Mouse (Mus musculus) cerebellum, postnatal 36 days (tissue): ENCODE results near the gene Tex2.
"Not testable (repeated sequence)": the region's sequence is repeated elsewhere in the genome, so short reads cannot be mapped to it uniquely, and the experiment has no call there.

Source experiments
- DNase-seq, 2 experiments: peaks; one replicate each; pipeline ENCODE4 v3.0.0; 2021 to 2022; ENCODE audit warnings: mixed read lengths in 2 of 2

The Tex2 gene

DNA sequence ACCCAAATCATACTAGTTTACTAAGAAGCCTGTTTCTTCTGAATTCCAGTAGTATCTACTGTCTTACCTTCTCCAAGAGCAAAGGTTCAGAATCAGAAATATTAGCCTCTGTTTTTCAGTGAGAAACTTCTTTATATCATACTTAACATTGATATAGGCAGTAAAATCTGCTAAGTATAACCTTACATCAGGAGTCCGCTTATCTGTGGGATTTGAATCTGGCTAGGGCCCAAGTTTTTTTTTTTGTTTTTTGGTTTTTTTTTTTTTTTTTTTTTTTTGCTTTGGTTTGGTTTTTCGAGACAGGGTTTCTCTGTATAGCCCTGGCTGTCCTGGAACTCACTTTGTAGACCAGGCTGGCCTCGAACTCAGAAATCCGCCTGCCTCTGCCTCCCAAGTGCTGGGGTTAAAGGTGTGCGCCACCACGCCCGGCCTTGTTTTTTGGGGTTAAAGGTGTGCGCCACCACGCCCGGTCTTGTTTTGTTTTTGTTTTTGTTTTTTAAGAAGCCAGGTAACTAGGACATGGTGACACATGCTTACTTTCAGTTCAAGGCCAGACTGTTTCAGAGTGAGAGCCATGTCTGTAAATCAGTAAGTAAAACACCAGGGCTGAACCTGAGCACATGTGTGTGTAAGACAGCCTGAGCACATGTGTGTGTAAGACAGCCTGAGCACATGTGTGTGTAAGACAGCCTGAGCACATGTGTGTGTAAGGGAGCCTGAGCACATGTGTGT, 35.4 kb downstream of the Tex2 start:
- not testable (repeated sequence) for DNase-seq

DNA sequence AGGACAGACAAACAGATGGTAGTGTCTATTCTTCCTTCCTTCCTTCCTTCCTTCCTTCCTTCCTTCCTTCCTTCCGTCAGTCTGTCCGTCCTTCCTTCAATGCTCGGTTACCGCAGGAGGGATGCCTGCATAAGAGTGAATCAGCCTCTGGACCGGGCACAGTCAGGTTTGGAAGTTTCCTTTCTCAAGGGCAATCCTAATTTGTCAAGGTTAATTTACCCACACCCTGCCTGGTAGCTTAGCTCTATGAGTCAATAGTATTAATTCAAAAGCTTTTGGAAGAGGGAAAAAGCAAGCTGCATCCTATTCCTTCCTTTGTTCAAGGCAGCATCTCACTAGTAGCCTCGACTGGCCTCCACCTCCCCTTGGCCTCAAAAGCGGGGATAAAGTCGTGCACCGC, 38.8 kb downstream of the Tex2 start:
- DNase-seq: no peak

DNA sequence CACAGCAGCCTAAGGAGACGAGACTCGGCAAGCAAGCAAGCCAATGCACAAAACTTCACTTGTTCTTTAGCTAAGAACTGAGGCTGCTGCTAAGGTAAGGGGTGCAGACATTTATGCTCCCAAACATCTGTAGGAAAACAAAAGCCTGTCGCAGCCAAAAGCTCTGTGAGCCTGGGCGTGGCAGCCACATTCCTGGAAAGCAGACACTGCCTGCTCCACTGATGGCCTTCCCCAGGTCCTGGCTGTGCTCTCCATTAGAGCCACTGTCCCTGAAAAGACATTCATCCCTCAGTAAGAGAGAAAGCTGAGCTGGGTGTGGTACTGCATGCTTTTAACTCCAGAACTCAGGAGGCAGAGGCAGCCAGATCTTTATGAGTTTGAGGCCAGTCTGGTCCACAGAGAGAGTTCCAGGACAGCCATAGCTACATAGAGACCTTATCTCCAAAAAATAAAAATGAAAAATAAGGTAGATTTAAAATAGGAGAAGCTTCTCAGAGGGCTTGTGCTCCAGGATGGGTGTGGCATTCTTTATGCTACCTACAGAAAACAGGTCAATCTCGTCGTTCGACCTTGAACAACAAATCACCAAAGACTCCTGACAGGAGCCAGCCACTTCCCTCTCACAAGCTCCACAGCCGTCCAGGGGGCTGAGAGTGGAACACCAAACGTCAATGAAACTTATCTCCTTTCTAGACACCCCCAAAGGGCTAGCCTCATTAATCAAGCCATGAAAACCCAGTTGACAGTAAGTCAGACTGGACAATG, 39.6 kb downstream of the Tex2 start:
- no peak for DNase-seq

DNA sequence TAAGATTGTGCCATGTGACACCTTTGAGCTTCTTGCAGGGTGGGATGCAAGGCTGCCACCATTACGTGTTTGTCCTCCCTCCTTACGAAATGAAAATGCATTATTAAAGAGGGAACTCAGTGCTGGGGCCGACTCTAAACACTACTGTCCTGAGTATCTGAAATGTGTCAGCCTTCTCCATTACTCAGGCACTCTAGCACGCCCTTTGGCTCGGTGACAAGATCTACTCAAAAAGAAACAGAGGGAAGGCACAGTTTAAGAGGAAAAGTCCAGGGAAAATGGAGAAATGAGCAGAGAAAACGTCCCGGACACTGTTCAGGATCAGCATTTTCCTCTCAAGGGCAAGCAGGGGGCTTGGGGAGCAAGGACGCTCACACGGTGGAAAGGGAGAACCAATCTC, 40.3 kb downstream of the Tex2 start:
- no peak for DNase-seq

DNA sequence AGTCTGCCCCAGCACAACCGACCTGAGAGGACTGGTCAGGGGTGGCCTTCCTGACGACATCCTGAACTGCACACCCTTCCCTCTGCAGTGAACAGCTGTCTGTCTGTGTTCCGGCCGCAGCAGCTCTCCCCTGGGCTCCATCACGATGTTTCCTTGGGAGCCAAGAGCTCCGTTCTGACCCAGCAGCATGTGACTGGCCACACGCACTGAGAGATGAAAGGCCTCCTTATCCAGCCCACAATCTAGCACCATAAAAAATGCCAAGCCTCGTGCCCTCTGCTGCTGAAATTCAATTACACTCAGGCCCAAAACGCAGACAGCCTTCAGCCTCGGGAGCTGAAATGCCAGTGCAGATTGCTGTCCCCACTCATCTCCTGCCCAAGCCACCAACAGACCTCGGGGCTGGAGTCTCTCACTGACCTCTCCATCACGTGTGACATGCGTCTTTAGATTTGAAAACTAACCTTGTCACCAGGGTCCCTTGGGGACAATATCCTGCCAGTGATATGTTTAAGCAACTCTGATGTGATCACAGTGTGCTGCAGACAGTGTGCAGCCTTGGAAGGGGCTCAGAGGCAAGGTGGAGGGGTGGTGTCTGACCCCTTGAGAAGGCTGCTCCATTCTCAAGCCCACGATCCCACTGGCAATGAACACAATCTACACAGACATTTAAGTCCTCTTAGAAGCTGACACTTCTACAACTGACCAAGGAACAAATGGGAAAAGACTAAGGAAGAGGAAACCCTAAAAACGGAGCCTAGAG, 41.0 kb downstream of the Tex2 start:
- DNase-seq: no peak

DNA sequence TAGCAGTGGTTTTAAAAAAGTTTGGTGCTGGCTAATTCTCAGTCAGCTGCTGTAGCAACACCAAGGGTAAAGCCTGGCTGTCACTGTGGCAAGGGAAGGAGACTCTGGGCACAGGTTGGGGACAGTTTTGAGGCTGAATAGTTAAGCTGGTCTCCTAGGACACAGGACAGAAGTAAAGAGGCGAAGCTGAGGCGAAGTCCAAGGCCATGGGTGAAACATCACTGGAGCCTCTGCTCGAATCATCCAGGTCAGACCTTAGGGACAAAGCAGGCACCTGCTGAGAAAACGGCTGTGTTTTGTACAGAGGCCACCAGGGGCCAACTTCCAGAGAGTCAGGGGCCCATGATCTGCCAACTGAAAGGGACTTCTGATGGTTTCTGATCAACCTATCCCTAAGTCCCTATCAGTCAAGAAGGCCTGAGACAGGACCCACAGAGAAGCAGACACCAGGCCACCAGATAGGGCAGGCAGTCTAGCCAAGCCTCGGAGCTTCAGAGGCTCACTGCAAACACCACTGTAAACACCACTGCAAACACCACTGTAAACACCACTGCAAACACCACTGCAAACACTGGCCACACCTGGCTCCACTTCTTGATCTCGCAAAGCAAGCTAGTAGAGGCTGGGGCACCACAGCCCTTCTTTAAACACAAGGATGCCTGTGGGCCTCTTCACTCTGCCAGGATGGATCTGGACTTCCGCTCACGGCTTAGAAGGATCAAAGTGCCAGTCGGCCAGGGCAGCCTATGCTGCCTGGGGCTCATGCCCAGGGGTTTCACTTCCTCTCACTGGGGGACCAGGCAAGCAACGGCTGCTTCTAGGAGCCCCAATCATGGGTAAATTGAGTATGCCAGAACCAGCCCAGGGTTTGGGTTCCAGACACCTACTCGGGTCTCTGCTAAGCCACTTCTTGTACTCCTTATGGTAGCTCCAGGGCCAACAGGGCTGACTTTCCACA, 41.9 kb downstream of the Tex2 start:
- DNase-seq: no peak

DNA sequence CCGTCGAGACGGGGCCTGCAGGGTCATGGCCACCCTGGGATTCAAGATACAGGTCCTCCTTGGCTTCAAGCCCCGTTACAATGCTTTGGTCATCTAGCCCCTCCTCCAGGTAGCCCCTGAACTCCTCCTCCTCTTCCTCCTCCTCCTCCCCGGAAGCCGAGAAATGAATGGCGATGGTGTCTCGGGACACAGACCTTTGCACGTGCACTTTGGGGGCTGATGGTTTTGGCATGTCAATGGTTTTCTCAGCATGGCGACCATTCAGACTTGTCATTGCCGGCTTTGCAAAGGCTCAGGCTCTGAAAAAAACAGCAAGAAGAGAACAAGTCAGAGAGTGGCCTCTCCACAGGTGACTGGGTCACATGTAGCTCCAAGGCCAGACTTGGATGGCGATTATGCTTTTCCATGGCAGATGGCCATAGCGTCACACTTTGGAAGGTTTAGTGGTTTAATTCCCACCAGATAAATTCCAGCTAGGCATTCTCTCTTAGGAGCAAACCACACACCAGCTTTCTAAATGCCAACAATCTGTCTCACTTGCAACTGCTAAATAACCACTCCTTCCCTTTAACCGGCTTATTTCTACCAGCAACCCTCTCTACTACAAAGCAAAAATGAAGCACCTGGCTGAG, 44.8 kb downstream of the Tex2 start:
- DNase-seq: peak; percentile 69 to 77

DNA sequence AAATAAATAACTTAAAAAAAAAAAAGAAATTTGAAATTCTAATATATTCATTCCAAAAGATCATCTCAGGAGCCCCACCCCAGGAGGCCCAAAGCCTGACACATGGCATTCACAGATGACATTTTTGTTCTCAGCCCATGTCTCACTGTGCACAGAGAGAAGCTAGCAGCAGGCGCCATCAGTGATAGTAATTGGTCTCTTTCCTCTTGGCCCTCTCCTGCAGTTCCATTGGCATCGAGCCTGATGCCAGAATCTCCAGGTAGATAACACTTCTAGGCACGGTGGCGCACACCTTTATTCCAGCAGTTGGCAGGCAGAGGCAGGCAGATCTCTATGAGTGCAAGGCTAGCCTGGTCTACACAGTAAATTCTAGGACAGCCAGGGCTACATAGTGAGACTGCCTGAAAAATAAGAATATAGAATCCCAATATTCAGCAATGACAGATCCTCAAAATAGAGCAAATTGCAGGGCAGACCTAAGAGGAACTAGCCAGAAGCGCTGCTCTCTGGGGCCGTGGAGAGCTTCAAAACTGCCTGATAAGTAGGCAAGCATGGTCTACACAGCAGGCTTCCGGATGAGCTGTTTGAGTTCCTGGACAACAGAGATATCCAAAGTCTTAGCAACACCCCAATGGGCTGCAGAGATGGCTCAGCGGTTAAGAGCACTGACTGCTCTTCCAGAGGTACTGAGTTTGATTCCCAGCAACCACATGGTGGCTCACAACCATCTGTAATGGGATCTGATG, 47.0 kb downstream of the Tex2 start:
- no peak for DNase-seq

DNA sequence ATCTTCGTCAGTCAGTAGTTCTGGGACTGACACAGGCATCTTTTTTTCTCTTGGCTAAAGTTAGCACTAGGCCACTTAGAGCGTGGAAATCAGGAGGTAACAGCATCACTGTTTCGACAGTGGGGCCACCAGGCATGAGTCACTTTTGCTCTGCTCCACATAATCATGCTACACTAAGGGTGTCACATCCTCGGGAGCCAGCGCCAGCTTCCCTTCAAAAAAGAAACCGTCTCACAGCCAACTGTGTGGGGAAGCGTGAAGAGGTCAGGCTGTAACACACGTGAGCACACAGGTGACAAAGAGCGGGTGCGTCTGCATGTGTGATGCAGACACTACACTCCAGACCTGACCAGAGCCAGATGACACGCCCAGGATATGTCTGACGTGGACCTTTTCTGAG, 49.0 kb downstream of the Tex2 start:
- DNase-seq: peak; percentile 32 to 47

DNA sequence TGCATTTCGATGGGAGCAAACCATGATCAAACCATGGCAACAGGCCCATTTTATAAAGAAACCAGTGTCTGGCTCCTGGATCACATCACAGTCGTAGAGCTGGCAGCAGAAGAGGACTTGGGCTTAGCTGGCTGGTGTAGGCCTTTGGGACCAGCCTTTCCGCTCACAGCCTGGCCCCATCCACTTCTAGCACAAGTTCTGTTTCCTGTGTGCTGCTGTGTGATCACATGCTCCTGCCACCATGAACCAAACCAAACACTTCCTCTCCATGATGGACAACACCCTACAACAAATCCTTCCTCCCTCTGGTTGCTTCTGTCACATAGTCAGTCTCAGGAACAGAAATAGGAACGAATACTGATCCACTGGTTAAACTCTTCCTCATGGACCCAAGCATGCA, 50.5 kb downstream of the Tex2 start:
- no peak for DNase-seq

DNA sequence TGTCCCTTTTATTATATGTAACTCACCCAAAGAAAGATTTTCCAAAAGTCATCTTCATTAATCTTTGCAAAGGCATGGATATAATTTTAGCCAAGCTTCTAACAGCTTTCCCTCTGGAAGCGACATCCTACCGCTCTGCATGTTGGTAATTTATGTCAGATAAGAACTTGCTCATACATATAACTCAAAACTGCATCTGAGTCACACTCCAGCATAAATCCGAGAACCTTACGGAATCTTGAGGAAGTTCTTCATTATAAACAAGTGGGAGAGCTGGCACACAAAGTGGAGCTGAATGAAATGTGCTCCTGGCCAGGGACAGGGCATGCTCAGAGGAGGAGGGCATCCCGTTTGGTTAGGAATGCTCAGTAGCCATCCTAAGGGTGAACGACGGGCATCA, 53.5 kb downstream of the Tex2 start:
- no peak for DNase-seq

DNA sequence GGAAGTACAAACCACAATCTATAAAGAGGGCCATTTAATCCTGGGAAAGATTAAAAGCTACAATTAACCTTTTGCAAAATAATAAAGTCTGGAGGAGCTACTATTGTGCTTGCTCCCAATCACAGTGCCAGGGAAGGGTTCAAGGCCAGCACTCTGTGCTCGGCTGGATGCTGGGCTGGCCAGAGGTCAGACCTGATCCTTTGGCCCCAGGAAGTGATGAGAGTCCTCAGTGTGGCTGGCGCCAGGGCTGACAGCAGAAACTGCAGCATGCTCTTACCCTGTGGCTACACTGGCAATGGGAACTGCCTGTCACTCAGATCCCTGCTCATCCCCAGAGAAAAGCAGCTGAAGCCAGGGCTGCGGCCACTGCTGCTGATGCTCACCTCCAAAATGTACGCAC, 55.2 kb downstream of the Tex2 start:
- no peak for DNase-seq

DNA sequence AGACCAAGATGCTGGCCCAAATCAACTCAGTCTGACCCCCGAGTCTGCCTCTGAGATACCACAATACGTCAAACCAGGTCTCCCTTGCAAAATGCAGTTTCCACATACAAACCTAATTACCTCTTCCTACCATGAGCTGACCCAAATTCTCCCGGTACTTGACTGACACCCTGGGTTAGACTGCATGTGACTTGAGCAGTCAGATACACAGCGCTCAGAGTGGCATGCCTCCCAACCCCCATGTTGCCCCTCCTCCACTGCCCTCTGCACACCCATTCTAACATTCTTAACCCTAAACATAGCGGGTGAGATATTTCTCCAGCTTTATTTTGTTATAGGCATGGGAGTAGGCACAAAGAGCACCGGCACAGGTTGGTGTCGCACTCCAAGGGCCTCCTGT, 55.8 kb downstream of the Tex2 start:
- DNase-seq: no peak

DNA sequence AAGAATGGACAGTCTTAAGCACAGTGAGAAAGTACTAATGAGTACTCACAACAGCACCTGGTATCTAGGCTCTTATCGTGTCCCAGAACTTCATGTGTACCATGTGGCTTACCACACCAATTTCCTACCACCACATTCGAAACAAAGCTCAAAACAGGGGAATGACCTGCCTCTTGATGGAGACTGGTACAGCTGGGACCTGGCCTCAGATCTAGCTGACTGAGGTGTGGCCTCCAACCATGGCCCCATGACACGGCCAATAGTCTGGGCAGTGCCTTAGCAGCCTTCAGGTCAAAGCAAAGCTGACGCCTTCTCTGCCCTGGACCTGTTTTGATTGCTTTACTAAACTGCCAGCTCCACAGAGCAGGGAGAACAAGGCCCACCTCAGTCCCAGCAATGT, 56.5 kb downstream of the Tex2 start:
- no peak for DNase-seq

DNA sequence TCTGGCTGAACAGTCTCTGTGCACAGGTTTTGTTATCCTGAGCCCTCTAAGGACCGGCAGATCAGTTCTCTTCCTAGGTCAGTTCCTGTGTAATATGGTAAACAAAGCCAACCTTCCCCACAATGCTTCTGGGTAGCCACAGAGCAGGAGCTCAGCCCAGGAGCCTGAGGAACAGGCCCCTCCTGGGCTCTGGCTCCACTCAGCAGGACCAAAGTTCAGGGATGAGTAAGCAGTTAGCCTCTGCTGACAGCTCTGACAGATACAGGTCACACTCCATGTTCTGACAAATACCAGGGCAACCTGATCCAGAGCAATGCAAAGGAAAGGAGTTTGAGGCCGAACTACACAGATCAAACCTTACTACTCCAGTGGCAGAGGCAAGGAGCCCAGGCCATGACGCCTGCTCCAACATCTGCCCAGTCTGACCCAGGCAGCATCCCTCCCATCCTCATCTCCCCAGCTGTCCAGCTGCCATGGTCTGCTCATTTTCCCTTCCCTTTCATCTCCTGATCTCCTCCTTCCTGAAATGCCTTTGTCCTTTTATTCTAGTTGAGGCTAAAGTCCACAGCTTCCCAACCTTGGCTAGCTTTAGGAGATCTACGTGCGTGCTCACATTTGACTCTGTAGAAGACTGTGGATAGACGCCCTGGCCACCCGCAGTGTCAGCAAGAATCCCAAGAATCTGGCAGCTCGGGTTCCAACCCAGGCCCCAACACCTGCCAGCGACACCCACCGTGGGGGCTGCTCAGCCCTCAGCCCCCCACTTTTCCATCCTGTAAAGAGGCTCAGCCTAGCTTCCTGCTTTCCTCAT, 57.2 kb downstream of the Tex2 start:
- DNase-seq: no peak

DNA sequence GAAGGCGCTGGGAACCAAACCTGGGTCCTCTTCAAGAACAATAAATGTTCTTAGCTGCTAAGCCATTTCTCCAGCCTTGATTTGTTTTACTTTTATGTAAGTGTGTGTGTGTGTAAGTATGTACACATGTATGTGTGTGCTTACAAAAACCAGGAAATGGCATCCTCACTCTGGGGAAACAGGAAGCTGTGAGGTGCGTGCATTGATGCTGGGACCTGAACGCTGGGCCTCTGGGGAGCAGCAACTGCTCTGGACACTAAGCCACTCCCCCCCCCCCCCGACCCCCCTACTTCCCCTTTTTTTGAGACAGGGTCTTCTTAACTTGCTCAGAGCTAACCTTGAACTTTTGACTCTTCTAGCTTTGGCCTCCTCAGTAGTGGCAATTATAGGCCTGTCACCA, 62.8 kb downstream of the Tex2 start:
- no peak for DNase-seq

DNA sequence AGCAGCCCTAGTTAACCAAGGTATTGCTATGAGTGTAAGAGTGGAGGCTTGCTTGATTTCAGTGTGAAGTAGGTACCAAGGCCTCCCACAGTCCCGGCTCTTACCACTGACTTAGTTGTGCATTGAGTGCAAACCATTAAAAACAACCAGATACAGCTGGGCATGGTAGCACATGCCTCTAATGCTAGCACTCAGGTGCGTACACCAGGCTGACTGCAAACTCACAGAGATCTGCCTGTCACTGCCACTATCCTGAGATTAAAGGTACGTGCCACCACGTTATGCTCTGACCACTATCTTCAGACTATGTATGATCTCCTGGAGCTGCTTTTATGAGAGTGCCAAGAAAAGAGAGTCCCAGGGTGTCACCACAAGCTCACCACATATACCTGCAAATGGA, 67.1 kb downstream of the Tex2 start:
- no peak for DNase-seq

DNA sequence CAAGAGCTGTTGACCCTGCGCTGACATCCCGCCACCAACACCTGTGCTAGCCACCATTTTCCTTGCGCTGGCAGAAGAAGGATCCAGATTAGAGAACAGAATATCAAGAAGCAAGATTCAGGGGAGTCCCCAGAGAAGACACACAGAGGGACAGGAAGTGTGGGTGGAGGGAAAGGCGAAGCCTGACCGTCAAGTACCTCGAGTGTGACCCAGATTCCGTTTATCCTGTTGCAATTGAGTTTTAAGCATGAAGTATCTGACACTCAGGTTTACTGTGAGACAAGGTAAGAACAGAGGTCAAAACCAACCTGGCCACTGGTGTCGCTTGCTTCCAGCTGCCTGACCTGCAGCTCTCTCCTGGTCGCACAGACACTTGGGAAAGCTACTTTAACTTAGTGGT, 68.3 kb downstream of the Tex2 start:
- DNase-seq: no peak

DNA sequence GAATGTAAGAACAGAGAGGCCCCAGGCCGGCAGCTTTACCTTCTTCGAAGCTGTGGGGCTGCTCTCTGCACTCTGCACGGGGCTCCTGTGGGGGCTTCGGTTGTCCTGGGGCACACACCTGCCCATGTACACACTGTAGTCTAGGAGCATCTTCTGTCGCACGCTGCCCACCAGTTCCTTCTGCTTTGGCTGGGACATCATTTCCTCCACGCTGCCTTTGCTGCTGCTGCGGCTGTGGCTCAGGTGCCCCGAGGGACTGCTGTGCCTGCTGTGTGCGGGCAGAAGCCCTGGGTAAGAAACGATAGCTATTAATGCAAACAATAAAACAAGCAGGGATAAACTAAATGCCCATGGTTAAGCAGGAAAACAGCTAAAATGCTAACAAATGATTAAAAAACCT, 69.1 kb downstream of the Tex2 start:
- DNase-seq: no peak

DNA sequence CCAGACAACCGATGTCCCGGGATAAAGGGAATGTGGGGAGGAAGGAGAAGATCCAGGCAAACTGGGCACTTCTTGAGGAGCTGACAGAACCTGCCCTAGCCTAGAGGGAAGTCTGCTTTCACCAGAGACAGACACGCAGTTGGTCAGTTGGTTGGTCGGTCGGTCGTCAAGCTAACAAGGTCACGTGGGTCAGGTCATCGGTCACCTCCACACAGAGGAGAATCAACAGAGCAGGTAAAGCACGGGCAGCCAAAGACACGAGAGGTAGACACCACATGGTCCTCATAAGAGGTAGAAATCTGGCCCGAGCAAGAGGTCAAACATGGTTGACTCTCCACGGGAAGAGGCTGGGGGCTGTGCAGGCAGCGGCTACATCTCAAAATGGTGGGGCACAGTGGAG, 70.2 kb downstream of the Tex2 start:
- no peak for DNase-seq

DNA sequence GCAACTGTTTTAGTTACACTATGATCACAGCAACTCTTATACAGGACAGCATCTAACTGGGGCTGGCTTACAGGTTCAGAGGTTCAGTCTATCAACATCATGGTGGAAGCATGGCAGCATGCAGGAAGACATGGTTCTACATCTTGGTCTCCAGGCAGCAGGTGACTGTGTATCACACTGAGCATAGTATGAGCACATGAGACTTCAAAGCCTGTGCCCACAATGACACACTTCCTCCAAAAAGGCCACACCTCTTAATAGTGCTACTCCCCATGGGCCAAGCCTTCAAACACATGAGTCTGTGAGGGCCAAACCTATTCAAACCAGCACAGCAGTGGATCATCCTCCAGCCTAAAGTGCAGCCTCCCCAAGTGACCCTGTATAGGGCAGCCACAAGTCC, 70.8 kb downstream of the Tex2 start:
- DNase-seq: no peak
